Mouse (Mus musculus) G1E (cell line): ENCODE results near the gene Slmap. TPM values are rescaled to one million over a fixed set of nuclear protein-coding genes. Genes with fewer than 3 reads are reported as not detected.

Experiments used
- ATAC-seq: 2 replicates; pipeline ENCODE4 v1.8.0; 2016; ENCODE audit warnings: mild to moderate bottlenecking; ENCODE audit not compliant: insufficient number of reproducible peaks, poor library complexity, low FRiP score, severe bottlenecking; ENCODE audit errors: extremely low read depth
- DNase-seq: peaks from one replicate; pipeline ENCODE4 v3.0.0; 2012; ENCODE audit warnings: low spot score
- H3K27me3 ChIP-seq: 2 replicates; pipeline ENCODE4 v1.6.1; 2012; ENCODE audit warnings: mild to moderate bottlenecking, low read length, inconsistent platforms; ENCODE audit not compliant: insufficient read depth
- H3K36me3 ChIP-seq: replicated peaks from 2 replicates; pipeline ENCODE3; 2012; ENCODE audit warnings: mild to moderate bottlenecking, inconsistent platforms
- H3K4me1 ChIP-seq: 2 replicates; pipeline ENCODE4 v1.6.1; 2012; ENCODE audit warnings: low read depth, low read length, inconsistent platforms, mixed read lengths; ENCODE audit not compliant: insufficient read depth
- H3K4me3 ChIP-seq: 2 replicates; pipeline ENCODE4 v1.5.1; 2012; ENCODE audit warnings: low read depth, mild to moderate bottlenecking, inconsistent platforms, low read length, moderate library complexity, mixed read lengths
- H3K9me3 ChIP-seq: replicated peaks from 2 replicates; pipeline ENCODE4 v1.6.1; 2012; ENCODE audit warnings: inconsistent platforms
- CTCF ChIP-seq: IDR thresholded peaks from 2 replicates; pipeline ENCODE4 v1.5.1; 2012; ENCODE audit warnings: low read depth, low read length, inconsistent platforms, mixed read lengths
- GATA1 ChIP-seq: IDR thresholded peaks from 2 replicates; pipeline ENCODE4 v1.6.1; 2012; ENCODE audit warnings: borderline replicate concordance, low read length, inconsistent platforms, mixed read lengths
- GATA2 ChIP-seq: IDR thresholded peaks from 2 replicates; pipeline ENCODE4 v1.6.1; 2012; ENCODE audit warnings: low read depth, low read length, inconsistent platforms, borderline replicate concordance
- POLR2AphosphoS5 ChIP-seq: IDR thresholded peaks from 2 replicates; pipeline ENCODE4 v1.6.1; 2012; ENCODE audit warnings: low read depth, low read length, inconsistent platforms; ENCODE audit not compliant: insufficient replicate concordance
- TAL1 ChIP-seq: conservative IDR thresholded peaks from 2 replicates; pipeline ENCODE4 v1.6.1; 2012; ENCODE audit warnings: low read depth, low read length, inconsistent platforms, mixed read lengths
- polyA plus RNA-seq: library from polyadenylated mRNA; stranded (reverse); fragments of >175 nt; gene quantifications from 2 replicates; pipeline ENCODE4 v1.2.3, GENCODE M21; 2012
- total RNA-seq, 2 experiments: library from RNA; stranded (forward) in 1 of 2; stranded (reverse) in 1 of 2; fragments of 200-1000 nt in 1 of 2; fragments of >200 nt in 1 of 2; fragmentation: Nextera tagmentation in 1 of 2; gene quantifications; 2 replicates each; pipeline ENCODE4 v1.2.3; 2014 to 2017

Gene Slmap
- total and polyA plus RNA-seq, 3 experiments, result 58.4 to 159 (median 92.9) TPM

DNA sequence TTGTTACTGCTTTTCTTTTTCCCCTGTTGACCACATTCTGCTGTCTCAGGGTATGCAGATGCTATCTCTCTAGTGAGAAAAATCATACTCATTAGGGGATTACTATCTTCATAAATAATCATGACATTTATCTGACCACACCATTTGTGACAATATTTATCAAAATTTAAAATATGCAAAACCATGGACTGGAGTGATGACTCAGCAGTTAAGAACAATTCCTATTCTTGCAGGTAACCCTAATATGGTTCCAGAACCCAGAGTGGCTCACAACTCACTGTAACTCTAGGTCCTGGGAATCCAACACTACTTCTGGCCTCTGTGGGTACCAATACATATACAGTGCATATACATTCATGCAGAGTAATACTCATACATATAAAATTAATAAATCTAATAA is 94.7 kb downstream of the Slmap start:
- ATAC-seq (no peak), DNase-seq (no peak)
- Histone ChIP-seq H3K36me3 (peaks cover 73% of the 10 kb centered on the region), H3K4me1 (peaks cover 9% of the 10 kb centered on the region), H3K27me3 (no peaks in the 10 kb centered on the region), H3K9me3 (no peaks in the 10 kb centered on the region), H3K4me3 (no peak overlapping the region)
- TF ChIP-seq CTCF (no peak), GATA2 (no peak), POLR2AphosphoS5 (no peak), TAL1 (no peak), GATA1 (no peak)

DNA sequence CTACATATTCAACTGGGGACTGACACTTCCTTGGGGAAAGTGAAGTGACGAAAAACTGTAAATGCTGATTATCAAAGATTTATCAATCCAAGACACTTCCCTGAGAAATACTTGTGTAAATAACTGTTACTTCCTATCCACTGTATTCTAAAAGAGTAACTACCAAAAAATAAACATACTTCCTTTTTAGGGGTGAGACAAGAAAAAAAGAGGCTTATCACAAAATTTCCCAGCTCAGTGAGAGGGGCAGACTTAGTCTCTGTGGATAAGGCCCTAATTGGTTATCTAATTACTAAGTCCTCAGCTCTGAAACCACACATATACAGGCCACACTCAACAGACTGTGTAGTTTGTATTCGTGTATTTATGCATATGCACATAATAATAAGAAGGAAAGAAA is 97.0 kb downstream of the Slmap start:
- Histone ChIP-seq H3K4me1 (peaks cover 9% of the 10 kb centered on the region), H3K36me3 (peaks cover 76% of the 10 kb centered on the region), H3K9me3 (no peaks in the 10 kb centered on the region), H3K4me3 (no peak overlapping the region), H3K27me3 (no peaks in the 10 kb centered on the region)
- ATAC-seq (no peak), DNase-seq (no peak)
- TF ChIP-seq CTCF (no peak), TAL1 (no peak), GATA1 (no peak), GATA2 (no peak), POLR2AphosphoS5 (no peak)

DNA sequence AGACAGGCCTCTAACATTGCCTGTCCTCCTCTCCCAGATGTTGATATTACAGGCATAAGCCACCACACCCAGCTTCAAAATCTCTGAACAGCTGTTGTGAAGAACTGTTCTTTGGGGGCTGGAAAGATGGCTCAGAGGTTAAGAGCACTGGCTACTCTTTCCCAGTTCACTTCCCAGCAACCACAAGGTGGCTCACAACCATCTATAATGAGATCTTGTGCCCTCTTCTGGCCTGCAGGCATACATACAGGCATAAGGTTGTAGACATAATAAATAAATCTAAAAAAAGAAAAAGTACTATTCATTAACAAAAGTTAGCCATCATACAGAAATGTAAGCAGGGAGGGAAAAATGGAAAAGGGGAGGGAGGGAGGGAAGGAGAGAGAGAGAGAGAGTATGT is 98.4 kb downstream of the Slmap start:
- Histone ChIP-seq H3K4me1 (peaks cover 9% of the 10 kb centered on the region), H3K27me3 (no peaks in the 10 kb centered on the region), H3K9me3 (no peaks in the 10 kb centered on the region), H3K4me3 (no peak overlapping the region), H3K36me3 (peaks cover 77% of the 10 kb centered on the region)
- ATAC-seq, result no peak
- DNase-seq, result no peak
- TF ChIP-seq TAL1 (no peak), GATA2 (no peak), GATA1 (no peak), CTCF (no peak), POLR2AphosphoS5 (no peak)

DNA sequence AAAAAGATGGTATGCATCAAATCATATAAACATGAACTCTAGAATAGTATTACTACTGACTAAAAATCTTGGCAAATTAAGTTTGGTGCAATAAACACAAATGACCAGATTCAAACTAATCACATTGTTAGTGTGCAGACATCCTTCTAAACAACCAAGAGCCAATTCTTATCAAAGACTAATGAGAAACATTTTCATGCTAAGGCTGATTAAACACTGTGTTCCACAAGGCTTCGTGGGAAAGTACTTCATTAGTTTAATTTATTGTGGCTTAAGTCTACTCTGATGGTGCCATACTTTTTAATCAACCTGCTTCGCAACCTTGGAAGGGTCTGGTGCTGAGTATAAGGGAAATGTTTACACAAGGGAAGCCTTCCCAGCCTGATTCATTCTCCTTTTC is 102.4 kb downstream of the Slmap start:
- peaks cover under 1% of the 10 kb centered on the region; the same call in 1 of the 2 replicates for H3K4me1 ChIP-seq
- no peak overlapping the region for H3K4me3 ChIP-seq
- peaks cover 75% of the 10 kb centered on the region for H3K36me3 ChIP-seq
- DNase-seq, result no peak
- no peaks in the 10 kb centered on the region for H3K9me3 ChIP-seq
- H3K27me3 ChIP-seq, result no peaks in the 10 kb centered on the region
- ATAC-seq, result no peak
- TF ChIP-seq POLR2AphosphoS5 (no peak), TAL1 (no peak), CTCF (no peak), GATA2 (no peak), GATA1 (no peak)

DNA sequence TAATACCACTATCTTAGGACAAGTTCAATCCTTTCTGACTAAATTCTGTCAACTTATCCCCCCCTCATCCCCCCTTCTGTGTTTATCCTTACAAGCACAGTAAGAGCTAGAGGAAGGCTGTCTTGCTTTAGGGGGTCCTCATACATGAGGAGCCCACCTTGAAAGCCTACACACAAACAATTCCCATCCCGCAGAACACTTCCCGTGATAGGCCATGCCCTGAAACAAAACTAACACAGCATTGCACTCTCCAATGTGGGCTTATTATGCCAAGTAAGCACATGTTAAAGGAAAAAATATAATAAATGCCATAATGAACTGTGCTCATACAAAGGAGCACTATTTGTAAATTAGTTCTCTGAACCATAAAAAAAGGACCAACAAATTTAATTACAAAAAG is 102.8 kb downstream of the Slmap start:
- Histone ChIP-seq H3K27me3 (no peaks in the 10 kb centered on the region), H3K36me3 (peaks cover 75% of the 10 kb centered on the region), H3K4me1 (no peaks in the 10 kb centered on the region), H3K9me3 (no peaks in the 10 kb centered on the region), H3K4me3 (no peak overlapping the region)
- ATAC-seq, result no peak
- TF ChIP-seq GATA2, result no peak
- TF ChIP-seq TAL1, result no peak
- no peak for TF ChIP-seq CTCF
- no peak for TF ChIP-seq POLR2AphosphoS5
- no peak for TF ChIP-seq GATA1
- DNase-seq, result no peak

DNA sequence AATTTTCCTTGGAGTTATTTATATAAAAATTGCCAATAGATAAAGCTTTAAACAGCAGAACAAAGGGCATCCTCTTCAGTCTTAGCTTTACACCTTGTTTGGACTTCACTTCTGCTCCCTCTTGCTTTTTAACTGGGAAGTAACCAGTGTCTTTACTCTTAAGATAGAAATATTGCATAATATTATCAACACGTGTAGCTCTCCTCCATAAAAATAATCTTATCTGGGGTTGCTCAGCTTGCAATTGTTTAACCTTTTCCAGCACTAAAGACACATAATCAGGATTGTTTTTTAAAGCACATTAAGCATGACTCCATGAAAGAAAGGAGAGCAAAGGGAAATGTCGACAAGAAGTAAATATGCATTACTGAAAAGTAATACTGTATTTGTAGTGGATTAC is 114.5 kb downstream of the Slmap start:
- Histone ChIP-seq H3K27me3 (no peaks in the 10 kb centered on the region), H3K36me3 (peaks cover 97% of the 10 kb centered on the region), H3K9me3 (no peaks in the 10 kb centered on the region), H3K4me1 (no peaks in the 10 kb centered on the region), H3K4me3 (no peak overlapping the region)
- DNase-seq, result no peak
- no peak for TF ChIP-seq POLR2AphosphoS5
- TF ChIP-seq TAL1, result no peak
- TF ChIP-seq GATA2, result no peak
- no peak for TF ChIP-seq GATA1
- no peak for TF ChIP-seq CTCF
- no peak for ATAC-seq
